Mouse (Mus musculus) lung, embryonic 16.5 days (tissue): ENCODE measurements at regions not wholly inside any gene's neighbourhood (a gene's known extent, or its start where the extent isn't known, plus 50 kb on each side); places are given as distances from the start of the nearest gene placed in this dataset.

Experiments
- ATAC-seq: fragments of 200-750 bp; cut with Nextera tagmentation; 2 replicates; pipeline ENCODE4 v1.8.0; 2017; ENCODE audit warnings: low read depth, mild to moderate bottlenecking, moderate library complexity
- H3K27ac ChIP-seq: fragments of 300-500 bp; sonication (generic); 2 replicates; pipeline ENCODE4 v1.5.1; 2014; ENCODE audit warnings: mild to moderate bottlenecking, control low read depth, low read length
- H3K27me3 ChIP-seq: fragments of 300-500 bp; sonication (generic); 2 replicates; pipeline ENCODE4 v1.6.1; 2014; ENCODE audit warnings: low read depth, low read length, mixed read lengths; ENCODE audit not compliant: control insufficient read depth, insufficient read depth
- H3K36me3 ChIP-seq: fragments of 300-500 bp; sonication (generic); 2 replicates; pipeline ENCODE4 v1.6.1; 2014; ENCODE audit warnings: low read length; ENCODE audit not compliant: control insufficient read depth, insufficient read depth
- H3K4me1 ChIP-seq: fragments of 300-500 bp; sonication (generic); replicated peaks from 2 replicates; pipeline ENCODE4 v1.6.1; 2014; ENCODE audit warnings: low read length, mixed read lengths; ENCODE audit not compliant: control insufficient read depth, insufficient read depth
- H3K4me2 ChIP-seq: fragments of 300-500 bp; sonication (generic); 2 replicates; pipeline ENCODE4 v1.6.1; 2014; ENCODE audit warnings: low read depth, low read length, control low read depth
- H3K4me3 ChIP-seq: fragments of 300-500 bp; sonication (generic); 2 replicates; pipeline ENCODE4 v1.5.1; 2014; ENCODE audit warnings: mild to moderate bottlenecking, low read length, control low read depth
- H3K9ac ChIP-seq: fragments of 300-500 bp; sonication (generic); 2 replicates; pipeline ENCODE4 v1.6.1; 2014; ENCODE audit warnings: low read length, control low read depth
- H3K9me3 ChIP-seq: fragments of 300-500 bp; sonication (generic); 2 replicates; pipeline ENCODE4 v1.6.1; 2016; ENCODE audit warnings: low read length; ENCODE audit not compliant: control insufficient read depth
- WGBS: fragments of 180-500 bp; shearing (Covaris S2); extraction: QIAGEN DNeasy Blood & Tissue Kit; methylation state at CpG from one replicate; pipeline ENCODE4 v1.1.7; 2014; 5-methylcytosine and 5-hydroxymethylcytosine counted together

DNA sequence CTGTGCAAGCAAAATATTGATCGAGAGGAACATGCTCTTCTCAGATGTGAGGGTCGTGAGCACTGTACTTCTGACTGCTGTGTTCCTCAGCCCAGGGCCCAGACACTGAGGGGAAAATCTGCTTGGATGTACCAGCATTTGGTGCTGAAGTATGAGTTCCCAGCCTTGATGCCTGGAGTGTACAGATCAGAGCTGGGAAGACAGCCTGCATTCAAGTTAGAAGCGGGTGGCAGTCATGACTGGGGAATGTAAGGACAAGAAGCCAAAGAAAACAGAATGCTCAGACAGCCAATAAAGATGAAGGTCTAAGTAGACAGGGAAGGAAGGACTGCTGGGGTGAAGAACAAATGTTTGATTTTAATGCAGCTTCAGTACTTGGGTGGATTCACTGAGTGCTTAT lies 148.9 kb downstream of the Lurap1l start:
- H3K27ac ChIP-seq: no peak overlapping the region
- no peak overlapping the region for H3K4me3 ChIP-seq
- no peaks in the 10 kb centered on the region for H3K9me3 ChIP-seq
- H3K27me3 ChIP-seq: no peaks in the 10 kb centered on the region
- no peak for ATAC-seq
- no peak overlapping the region for H3K9ac ChIP-seq
- H3K36me3 ChIP-seq: no peaks in the 10 kb centered on the region
- 77% methylated on average over 3 of the region's 3 CpGs for WGBS
- H3K4me2 ChIP-seq: no peak overlapping the region
- H3K4me1 ChIP-seq: no peaks in the 10 kb centered on the region

- WGBS: 59% methylated on average over 6 of the region's 6 CpGs
These were observed 172.0 kb downstream of the Lurap1l start for GRCm38 (mm10) chr4:81082290-81082947.

DNA sequence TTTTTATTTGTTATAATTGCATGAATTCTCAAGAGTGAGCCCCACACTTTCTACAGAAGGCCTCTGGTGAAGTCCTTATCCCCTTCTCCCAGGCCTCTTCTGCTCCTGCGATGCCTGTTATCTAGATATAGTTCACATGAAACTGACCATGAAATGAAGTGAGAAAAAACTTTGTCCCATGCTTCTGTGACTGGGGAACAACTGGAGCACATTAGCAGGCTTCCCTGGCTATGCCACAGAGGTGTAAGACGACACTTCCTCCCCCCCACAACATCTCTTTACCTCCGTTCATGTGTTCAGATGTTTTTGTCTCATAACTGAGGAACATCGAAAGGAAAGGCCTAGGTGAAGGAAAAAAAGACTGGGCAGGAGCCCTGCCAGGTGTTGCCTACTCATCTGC lies 174.7 kb downstream of the Lurap1l start:
- no peak for ATAC-seq
- no peaks in the 10 kb centered on the region for H3K9me3 ChIP-seq
- no peak overlapping the region for H3K27ac ChIP-seq
- no peak overlapping the region for H3K9ac ChIP-seq
- H3K27me3 ChIP-seq: no peaks in the 10 kb centered on the region
- no peaks in the 10 kb centered on the region for H3K4me1 ChIP-seq
- WGBS: 31% methylated on average over 4 of the region's 4 CpGs
- H3K36me3 ChIP-seq: no peaks in the 10 kb centered on the region
- no peak overlapping the region for H3K4me3 ChIP-seq
- H3K4me2 ChIP-seq: no peak overlapping the region

More at GRCm38 (mm10) chr4:81082290-81082947, 172.0 kb downstream of the Lurap1l start:
- no peak for ATAC-seq
- Histone ChIP-seq H3K4me2 (no peak overlapping the region), H3K4me1 (no peaks in the 10 kb centered on the region), H3K9ac (no peak overlapping the region), H3K27me3 (no peaks in the 10 kb centered on the region), H3K36me3 (no peaks in the 10 kb centered on the region), H3K9me3 (no peaks in the 10 kb centered on the region), H3K4me3 (no peak overlapping the region), H3K27ac (no peak overlapping the region)

DNA sequence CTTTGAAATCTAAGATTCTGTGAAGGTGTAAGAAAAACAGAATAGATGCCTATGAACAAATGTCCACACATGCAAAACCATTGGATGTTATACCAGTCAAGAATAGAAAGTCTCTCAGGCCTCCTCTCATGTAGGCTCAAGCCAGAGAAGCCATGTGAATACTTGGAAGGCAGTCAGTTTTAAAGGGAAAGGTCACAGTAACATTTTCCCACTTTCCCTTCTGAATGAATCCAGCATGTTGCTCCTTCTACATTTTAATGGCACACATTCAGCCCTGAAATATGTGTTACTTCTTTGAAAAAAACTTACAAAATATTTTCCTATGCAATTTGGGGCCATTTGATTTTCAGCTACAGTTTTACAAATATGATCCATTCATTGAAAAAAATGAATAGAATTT lies 186.1 kb downstream of the Lurap1l start:
- H3K9ac ChIP-seq: no peak overlapping the region
- H3K27me3 ChIP-seq: no peaks in the 10 kb centered on the region

DNA sequence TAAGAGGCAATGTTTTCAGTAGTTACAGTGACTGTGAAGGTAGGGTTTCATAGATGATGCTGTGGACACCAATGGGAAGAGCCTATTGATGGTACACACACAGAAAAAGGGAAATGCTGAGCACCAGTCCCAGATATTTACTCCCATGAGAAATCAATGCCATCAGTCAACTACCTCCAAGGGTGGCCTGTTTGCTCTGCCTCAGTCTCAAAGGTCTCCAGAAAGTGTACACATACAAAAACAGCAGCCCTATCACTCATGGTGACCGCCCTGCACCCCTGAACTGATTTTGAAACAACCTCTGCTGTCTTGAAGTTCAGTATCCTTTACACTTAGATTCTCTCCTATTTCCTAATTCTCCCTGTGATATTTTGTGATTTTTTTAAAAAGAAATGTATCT lies 187.2 kb downstream of the Lurap1l start:
- Histone ChIP-seq H3K4me3 (no peak overlapping the region), H3K27ac (no peak overlapping the region), H3K9me3 (no peaks in the 10 kb centered on the region), H3K9ac (no peak overlapping the region), H3K4me2 (no peak overlapping the region), H3K36me3 (no peaks in the 10 kb centered on the region), H3K4me1 (no peaks in the 10 kb centered on the region), H3K27me3 (no peaks in the 10 kb centered on the region)
- ATAC-seq: no peak
- 75% methylated on average over 1 of the region's 1 CpGs for WGBS

More for the DNA sequence above, 186.1 kb downstream of the Lurap1l start:
- no peak overlapping the region for H3K4me2 ChIP-seq
- no peaks in the 10 kb centered on the region for H3K4me1 ChIP-seq
- H3K9me3 ChIP-seq: no peaks in the 10 kb centered on the region
- H3K4me3 ChIP-seq: no peak overlapping the region
- ATAC-seq: no peak
- no peaks in the 10 kb centered on the region for H3K36me3 ChIP-seq
- no peak overlapping the region for H3K27ac ChIP-seq

GRCm38 (mm10) chr4:81101049-81101448 lies 190.6 kb downstream of the Lurap1l start:
- H3K27ac ChIP-seq: no peak overlapping the region
- H3K4me1 ChIP-seq: no peaks in the 10 kb centered on the region
- H3K4me3 ChIP-seq: no peak overlapping the region
- no peaks in the 10 kb centered on the region for H3K27me3 ChIP-seq
- H3K9me3 ChIP-seq: no peaks in the 10 kb centered on the region
- WGBS: 62% methylated on average over 2 of the region's 2 CpGs
- no peak overlapping the region for H3K9ac ChIP-seq
- H3K4me2 ChIP-seq: no peak overlapping the region
- H3K36me3 ChIP-seq: no peaks in the 10 kb centered on the region
- ATAC-seq: no peak

DNA sequence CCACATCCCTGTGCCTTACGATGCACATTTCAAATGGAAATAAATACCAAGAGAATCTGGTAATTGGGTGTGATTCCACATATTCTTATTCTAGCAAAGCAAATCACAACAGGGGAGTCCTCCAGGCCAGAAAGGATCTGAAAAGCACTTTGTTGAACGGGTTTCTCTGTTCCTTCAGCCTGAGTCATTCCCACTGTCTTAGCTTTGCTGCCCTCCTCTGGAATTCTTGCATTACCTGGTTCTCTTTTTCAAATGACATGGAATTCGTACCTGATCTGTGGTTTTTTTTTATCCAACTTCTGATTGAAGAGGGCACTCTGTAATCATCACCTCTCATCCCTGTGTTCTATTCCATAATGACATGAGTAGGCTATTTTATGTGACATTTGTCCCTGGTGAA lies 200.9 kb downstream of the Lurap1l start:
- no peaks in the 10 kb centered on the region for H3K27me3 ChIP-seq
- H3K27ac ChIP-seq: no peak overlapping the region
- no peak overlapping the region for H3K9ac ChIP-seq
- H3K36me3 ChIP-seq: no peaks in the 10 kb centered on the region
- H3K4me1 ChIP-seq: no peaks in the 10 kb centered on the region
- ATAC-seq: no peak
- no peaks in the 10 kb centered on the region for H3K9me3 ChIP-seq
- H3K4me2 ChIP-seq: no peak overlapping the region
- WGBS: 42% methylated on average over 3 of the region's 3 CpGs
- no peak overlapping the region for H3K4me3 ChIP-seq

DNA sequence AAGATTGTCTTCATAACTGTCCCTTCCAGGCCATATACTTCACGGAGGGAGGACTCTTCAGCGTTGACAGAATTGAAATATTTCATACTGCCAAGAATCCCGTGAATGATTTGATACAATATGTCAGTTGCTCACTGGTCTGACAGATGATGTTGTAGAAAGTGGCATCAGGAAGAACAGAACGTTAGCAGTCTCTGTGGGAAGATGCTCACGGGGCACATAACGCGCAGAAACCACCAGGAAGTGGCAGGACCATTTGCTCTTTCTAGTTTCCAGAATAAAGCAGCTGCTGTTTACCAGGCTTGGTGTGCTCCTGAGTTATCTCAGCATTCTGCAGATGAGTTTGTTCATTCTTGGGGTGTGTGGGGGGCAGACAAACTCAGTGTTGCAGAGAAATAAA lies 206.0 kb downstream of the Lurap1l start:
- no peaks in the 10 kb centered on the region for H3K27me3 ChIP-seq
- no peaks in the 10 kb centered on the region for H3K4me1 ChIP-seq
- no peaks in the 10 kb centered on the region for H3K9me3 ChIP-seq
- no peak overlapping the region for H3K27ac ChIP-seq
- no peak for ATAC-seq
- no peak overlapping the region for H3K9ac ChIP-seq
- H3K36me3 ChIP-seq: no peaks in the 10 kb centered on the region
- no peak overlapping the region for H3K4me2 ChIP-seq
- no peak overlapping the region for H3K4me3 ChIP-seq
- WGBS: 83% methylated on average over 7 of the region's 7 CpGs

DNA sequence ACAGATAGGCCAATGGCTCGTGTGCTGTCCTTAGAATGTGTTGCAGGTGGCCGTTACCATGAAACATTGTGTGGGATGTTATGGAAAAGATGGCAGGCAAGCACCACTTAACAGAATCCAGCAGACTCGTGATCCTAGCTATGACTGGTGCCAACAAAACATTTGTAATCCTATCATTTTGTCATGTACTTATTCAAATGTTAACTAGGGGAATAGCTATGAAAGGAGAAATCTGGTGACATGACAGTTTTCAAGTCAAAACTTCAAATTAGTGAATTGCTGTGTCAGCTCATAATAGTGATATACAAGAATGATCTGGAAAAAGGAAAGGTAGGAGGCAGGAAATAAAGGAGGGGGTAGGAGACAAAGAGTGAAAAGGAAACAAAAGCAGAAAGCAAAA lies 213.7 kb downstream of the Lurap1l start:
- no peaks in the 10 kb centered on the region for H3K36me3 ChIP-seq
- no peak overlapping the region for H3K9ac ChIP-seq
- 59% methylated on average over 3 of the region's 3 CpGs for WGBS
- ATAC-seq: no peak
- H3K4me3 ChIP-seq: no peak overlapping the region
- H3K4me1 ChIP-seq: no peaks in the 10 kb centered on the region
- H3K9me3 ChIP-seq: no peaks in the 10 kb centered on the region
- H3K27me3 ChIP-seq: no peaks in the 10 kb centered on the region
- H3K4me2 ChIP-seq: no peak overlapping the region
- H3K27ac ChIP-seq: no peak overlapping the region

DNA sequence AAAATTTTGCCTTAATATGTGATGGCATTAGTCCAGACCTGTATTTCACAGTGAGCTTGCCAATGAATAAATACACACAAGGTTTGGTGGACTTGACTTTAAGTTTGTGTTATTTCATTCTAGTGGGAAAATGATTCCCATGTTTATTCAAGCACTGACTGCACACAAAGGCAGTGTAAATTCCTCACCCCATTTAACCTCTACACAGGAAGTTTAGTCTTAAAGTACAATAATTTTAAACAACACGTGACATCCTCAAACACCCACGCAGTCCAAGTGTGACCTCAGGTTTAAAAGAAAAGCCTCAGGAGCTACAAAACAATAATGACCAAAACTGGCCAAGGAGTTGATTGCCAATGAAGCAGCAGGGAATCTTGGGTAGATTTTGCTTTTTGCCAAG lies 219.4 kb downstream of the Lurap1l start:
- ATAC-seq: peak; percentile 89
- Histone ChIP-seq H3K27me3 (no peaks in the 10 kb centered on the region), H3K9me3 (no peaks in the 10 kb centered on the region), H3K36me3 (no peaks in the 10 kb centered on the region), H3K4me1 (no peaks in the 10 kb centered on the region), H3K9ac (no peak overlapping the region), H3K4me2 (no peak overlapping the region), H3K27ac (no peak overlapping the region; the same call in 1 of the 2 replicates), H3K4me3 (no peak overlapping the region)
- 17% methylated on average over 2 of the region's 2 CpGs for WGBS
